Mouse (Mus musculus): Measurements from ENCODE around the gene Pacrg. TPM values are rescaled to one million over a fixed set of nuclear protein-coding genes. Genes with fewer than 3 reads are reported as not detected.

Gene Pacrg
- polyA plus RNA-seq, 1 experiment from 2014 or later = 22.5 TPM

- Histone ChIP-seq H3K36me3 (ENCODE audit: control insufficient read depth, insufficient read depth, low read length) (no peaks in the 10 kb centered on the region), H3K27ac (ENCODE audit: low read length) (no peak overlapping the region), H3K4me2 (ENCODE audit: low read length) (no peak overlapping the region), H3K9ac (ENCODE audit: low read depth, low read length) (no peak overlapping the region), H3K4me3 (ENCODE audit: low read depth, low read length) (no peak overlapping the region), H3K9me3 (replicated peaks; ENCODE audit: control insufficient read depth, low read length, poor library complexity, severe bottlenecking) (no peaks in the 10 kb centered on the region), H3K27me3 (ENCODE audit: control insufficient read depth, insufficient read depth, low read depth, low read length) (no peaks in the 10 kb centered on the region), H3K4me1 (ENCODE audit: control insufficient read depth, insufficient read depth, low read length) (no peaks in the 10 kb centered on the region)
- 68% methylated on average over 13 of the region's 13 CpGs for WGBS
- ATAC-seq = no peak
Observed at GRCm38 (mm10) chr17:10807261-10807998, 32.7 kb downstream of the Pacrg start.

GRCm38 (mm10) chr17:10806692-10807091 lies 33.4 kb downstream of the Pacrg start:
- no peak overlapping the region for H3K4me2 ChIP-seq (ENCODE audit: low read length)
- H3K27ac ChIP-seq (ENCODE audit: low read length) = no peak overlapping the region
- no peak overlapping the region for H3K9ac ChIP-seq (ENCODE audit: low read depth, low read length)
- no peak for ATAC-seq
- no peak overlapping the region for H3K4me3 ChIP-seq (ENCODE audit: low read depth, low read length)
- H3K4me1 ChIP-seq (ENCODE audit: control insufficient read depth, insufficient read depth, low read length) = no peaks in the 10 kb centered on the region
- WGBS = 67% methylated on average over 4 of the region's 4 CpGs
- no peaks in the 10 kb centered on the region for H3K9me3 ChIP-seq (replicated peaks; ENCODE audit: control insufficient read depth, low read length, poor library complexity, severe bottlenecking)
- H3K36me3 ChIP-seq (ENCODE audit: control insufficient read depth, insufficient read depth, low read length) = no peaks in the 10 kb centered on the region
- no peaks in the 10 kb centered on the region for H3K27me3 ChIP-seq (ENCODE audit: control insufficient read depth, insufficient read depth, low read depth, low read length)

- ATAC-seq = no peak
- Histone ChIP-seq H3K9me3 (replicated peaks; ENCODE audit: control insufficient read depth, low read length, poor library complexity, severe bottlenecking) (no peaks in the 10 kb centered on the region), H3K27me3 (ENCODE audit: control insufficient read depth, insufficient read depth, low read depth, low read length) (no peaks in the 10 kb centered on the region), H3K4me2 (ENCODE audit: low read length) (no peak overlapping the region), H3K36me3 (ENCODE audit: control insufficient read depth, insufficient read depth, low read length) (no peaks in the 10 kb centered on the region), H3K9ac (ENCODE audit: low read depth, low read length) (no peak overlapping the region), H3K4me3 (ENCODE audit: low read depth, low read length) (no peak overlapping the region), H3K27ac (ENCODE audit: low read length) (no peak overlapping the region), H3K4me1 (ENCODE audit: control insufficient read depth, insufficient read depth, low read length) (peaks cover 3% of the 10 kb centered on the region)
- 37% methylated on average over 3 of the region's 3 CpGs for WGBS
Observed at GRCm38 (mm10) chr17:10791661-10792060, 48.5 kb downstream of the Pacrg start.

GRCm38 (mm10) chr17:10784401-10784920 lies 55.6 kb downstream of the Pacrg start:
- H3K4me1 ChIP-seq (ENCODE audit: control insufficient read depth, insufficient read depth, low read length) = no peaks in the 10 kb centered on the region
- no peak overlapping the region for H3K9ac ChIP-seq (ENCODE audit: low read depth, low read length)
- no peaks in the 10 kb centered on the region for H3K9me3 ChIP-seq (replicated peaks; ENCODE audit: control insufficient read depth, low read length, poor library complexity, severe bottlenecking)
- H3K27me3 ChIP-seq (ENCODE audit: control insufficient read depth, insufficient read depth, low read depth, low read length) = no peaks in the 10 kb centered on the region
- 75% methylated on average over 4 of the region's 4 CpGs for WGBS
- no peak for ATAC-seq
- H3K4me3 ChIP-seq (ENCODE audit: low read depth, low read length) = no peak overlapping the region
- H3K27ac ChIP-seq (ENCODE audit: low read length) = no peak overlapping the region
- no peak overlapping the region for H3K4me2 ChIP-seq (ENCODE audit: low read length)
- no peaks in the 10 kb centered on the region for H3K36me3 ChIP-seq (ENCODE audit: control insufficient read depth, insufficient read depth, low read length)

- H3K27me3 ChIP-seq (ENCODE audit: control insufficient read depth, insufficient read depth, low read depth, low read length) = no peaks in the 10 kb centered on the region
- no peak overlapping the region for H3K4me3 ChIP-seq (ENCODE audit: low read depth, low read length)
- no peak overlapping the region for H3K4me2 ChIP-seq (ENCODE audit: low read length)
- no peak; the same call in 1 of the 2 replicates for ATAC-seq
- H3K36me3 ChIP-seq (ENCODE audit: control insufficient read depth, insufficient read depth, low read length) = no peaks in the 10 kb centered on the region
- H3K9ac ChIP-seq (ENCODE audit: low read depth, low read length) = no peak overlapping the region
- no peaks in the 10 kb centered on the region for H3K4me1 ChIP-seq (ENCODE audit: control insufficient read depth, insufficient read depth, low read length)
- WGBS = 52% methylated on average over 10 of the region's 10 CpGs
- no peak overlapping the region for H3K27ac ChIP-seq (ENCODE audit: low read length)
- no peaks in the 10 kb centered on the region for H3K9me3 ChIP-seq (replicated peaks; ENCODE audit: control insufficient read depth, low read length, poor library complexity, severe bottlenecking)
Observed at GRCm38 (mm10) chr17:10776503-10776902, 63.6 kb downstream of the Pacrg start.

- H3K27ac ChIP-seq (ENCODE audit: low read length) = no peak overlapping the region
- no peaks in the 10 kb centered on the region for H3K9me3 ChIP-seq (replicated peaks; ENCODE audit: control insufficient read depth, low read length, poor library complexity, severe bottlenecking)
- H3K4me1 ChIP-seq (ENCODE audit: control insufficient read depth, insufficient read depth, low read length) = no peaks in the 10 kb centered on the region
- no peak for ATAC-seq
- H3K36me3 ChIP-seq (ENCODE audit: control insufficient read depth, insufficient read depth, low read length) = no peaks in the 10 kb centered on the region
- no peak overlapping the region for H3K4me3 ChIP-seq (ENCODE audit: low read depth, low read length)
- 83% methylated on average over 1 of the region's 1 CpGs for WGBS
- H3K27me3 ChIP-seq (ENCODE audit: control insufficient read depth, insufficient read depth, low read depth, low read length) = no peaks in the 10 kb centered on the region
- no peak overlapping the region for H3K4me2 ChIP-seq (ENCODE audit: low read length)
- H3K9ac ChIP-seq (ENCODE audit: low read depth, low read length) = no peak overlapping the region
Observed at GRCm38 (mm10) chr17:10774468-10774867, 65.6 kb downstream of the Pacrg start.

GRCm38 (mm10) chr17:10772207-10772606 lies 67.9 kb downstream of the Pacrg start:
- Histone ChIP-seq H3K9me3 (replicated peaks; ENCODE audit: control insufficient read depth, low read length, poor library complexity, severe bottlenecking) (no peaks in the 10 kb centered on the region), H3K4me3 (ENCODE audit: low read depth, low read length) (no peak overlapping the region), H3K27me3 (ENCODE audit: control insufficient read depth, insufficient read depth, low read depth, low read length) (no peaks in the 10 kb centered on the region), H3K4me1 (ENCODE audit: control insufficient read depth, insufficient read depth, low read length) (no peaks in the 10 kb centered on the region), H3K27ac (ENCODE audit: low read length) (no peak overlapping the region), H3K4me2 (ENCODE audit: low read length) (no peak overlapping the region), H3K9ac (ENCODE audit: low read depth, low read length) (no peak overlapping the region), H3K36me3 (ENCODE audit: control insufficient read depth, insufficient read depth, low read length) (no peaks in the 10 kb centered on the region)
- ATAC-seq = no peak
- WGBS = 58% methylated on average over 3 of the region's 3 CpGs

- no peak overlapping the region for H3K27ac ChIP-seq (ENCODE audit: low read length)
Observed at GRCm38 (mm10) chr17:10769873-10770272, 70.2 kb downstream of the Pacrg start.

GRCm38 (mm10) chr17:10766735-10767406 lies 73.2 kb downstream of the Pacrg start:
- Histone ChIP-seq H3K27me3 (ENCODE audit: control insufficient read depth, insufficient read depth, low read depth, low read length) (no peaks in the 10 kb centered on the region), H3K36me3 (ENCODE audit: control insufficient read depth, insufficient read depth, low read length) (no peaks in the 10 kb centered on the region), H3K9ac (ENCODE audit: low read depth, low read length) (no peak overlapping the region), H3K4me2 (ENCODE audit: low read length) (no peak overlapping the region), H3K27ac (ENCODE audit: low read length) (no peak overlapping the region), H3K4me1 (ENCODE audit: control insufficient read depth, insufficient read depth, low read length) (no peaks in the 10 kb centered on the region), H3K9me3 (replicated peaks; ENCODE audit: control insufficient read depth, low read length, poor library complexity, severe bottlenecking) (no peaks in the 10 kb centered on the region), H3K4me3 (ENCODE audit: low read depth, low read length) (no peak overlapping the region)
- no peak for ATAC-seq
- 85% methylated on average over 10 of the region's 10 CpGs for whole genome bisulfite sequencing

More at GRCm38 (mm10) chr17:10769873-10770272, 70.2 kb downstream of the Pacrg start:
- Histone ChIP-seq H3K4me1 (ENCODE audit: control insufficient read depth, insufficient read depth, low read length) (no peaks in the 10 kb centered on the region), H3K36me3 (ENCODE audit: control insufficient read depth, insufficient read depth, low read length) (no peaks in the 10 kb centered on the region), H3K4me3 (ENCODE audit: low read depth, low read length) (no peak overlapping the region), H3K27me3 (ENCODE audit: control insufficient read depth, insufficient read depth, low read depth, low read length) (no peaks in the 10 kb centered on the region), H3K9ac (ENCODE audit: low read depth, low read length) (no peak overlapping the region), H3K4me2 (ENCODE audit: low read length) (no peak overlapping the region), H3K9me3 (replicated peaks; ENCODE audit: control insufficient read depth, low read length, poor library complexity, severe bottlenecking) (no peaks in the 10 kb centered on the region)
- ATAC-seq = no peak
- WGBS = 83% methylated on average over 6 of the region's 6 CpGs

Data from midbrain, embryonic 16.5 days (tissue).